Comparison of ENCODE assay signal across 8 mouse cellular contexts in the genomic region with DNA sequence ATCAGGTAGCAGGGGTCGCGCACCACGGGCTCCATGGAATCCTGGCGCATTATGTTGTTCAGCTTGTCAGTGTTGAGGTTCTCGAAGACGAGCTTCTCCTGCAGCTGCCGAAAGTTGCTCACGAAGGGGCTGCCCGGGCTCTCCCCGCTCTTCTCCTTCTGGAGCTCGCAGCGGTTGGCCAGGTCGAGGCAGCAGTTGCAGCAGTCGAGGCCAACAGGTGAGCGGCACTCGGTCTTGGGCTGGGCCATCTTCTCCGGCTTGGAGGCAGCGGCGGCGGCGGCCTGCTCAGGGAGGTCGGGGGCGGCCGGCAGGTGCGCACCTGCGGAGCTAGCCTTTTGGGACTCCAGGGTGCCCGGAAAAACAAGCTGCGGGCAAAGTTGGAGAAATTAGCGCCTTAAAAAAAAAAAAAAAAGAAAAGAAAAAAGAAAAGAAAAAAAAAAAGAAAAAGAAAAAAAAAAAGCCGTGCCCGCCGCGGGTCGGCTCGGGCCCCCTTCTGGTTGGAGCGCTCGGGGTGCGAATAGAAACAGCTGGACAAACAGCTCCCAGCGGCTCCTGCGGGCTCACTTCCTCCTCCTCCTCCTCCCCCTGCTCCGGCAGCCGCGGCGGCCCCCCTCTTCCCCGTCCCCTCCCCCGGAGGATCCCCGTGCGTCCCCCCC. TPM values are rescaled to one million over a fixed set of nuclear protein-coding genes. Genes with fewer than 3 reads are reported as not detected.
DNase-seq lines count a peak whose midpoint lies in the region; ATAC-seq lines count a peak whose summit lies in the region.

No protein-coding gene starts in this region.

- no peak overlapping the region for H3K27ac ChIP-seq in hindbrain, embryonic 15.5 days (replicated peaks)
- no peak overlapping the region for H3K27ac ChIP-seq in liver, embryonic 15.5 days (replicated peaks)
- H3K27ac ChIP-seq in neural tube, embryonic 12.5 days: no peak overlapping the region

- peak; percentile 48 for ATAC-seq in common myeloid progenitor, adult 5-6 weeks (replicated peaks; ENCODE audit: low read depth, poor library complexity, severe bottlenecking)
- ATAC-seq in hindbrain, embryonic 15.5 days (ENCODE audit: low FRiP score, low read depth): no peak
- ATAC-seq in liver, embryonic 15.5 days (ENCODE audit: insufficient read depth): no peak
- peak; percentile 33; the same call in 1 of the 2 replicates for ATAC-seq in neural tube, embryonic 12.5 days (ENCODE audit: low FRiP score, low read depth)

- peak; percentile 9 for DNase-seq in kidney, adult 11 months
- DNase-seq in kidney, adult 9 months: no peak
- no peak for DNase-seq in right cerebral cortex, adult 2 months (ENCODE audit: low spot score in 2 of 2)
- no peak for DNase-seq in urinary bladder, adult 2 months (ENCODE audit: low spot score)

- 29% methylated on average over 31 of the region's 48 CpGs for WGBS in hindbrain, embryonic 15.5 days
- whole genome bisulfite sequencing in liver, embryonic 15.5 days (ENCODE audit: insufficient replicate concordance): 17% methylated on average over 39 of the region's 48 CpGs
- 15% methylated on average over 35 of the region's 48 CpGs for WGBS in neural tube, embryonic 12.5 days

- H3K9ac ChIP-seq in hindbrain, embryonic 15.5 days: no peak overlapping the region
- no peak overlapping the region; the same call in 1 of the 2 replicates for H3K9ac ChIP-seq in liver, embryonic 15.5 days
- H3K9ac ChIP-seq in neural tube, embryonic 12.5 days: 0 out of 2 replicates have a peak overlapping the region, but pooled peaks have one; percentile 51

- peaks cover 12% of the 10 kb centered on the region for H3K4me1 ChIP-seq in hindbrain, embryonic 15.5 days (replicated peaks)
- H3K4me1 ChIP-seq in liver, embryonic 15.5 days (replicated peaks): no peaks in the 10 kb centered on the region
- no peaks in the 10 kb centered on the region; the same call in 1 of the 2 replicates for H3K4me1 ChIP-seq in neural tube, embryonic 12.5 days

- H3K36me3 ChIP-seq in hindbrain, embryonic 15.5 days: no peaks in the 10 kb centered on the region
- no peaks in the 10 kb centered on the region for H3K36me3 ChIP-seq in liver, embryonic 15.5 days (replicated peaks)
- H3K36me3 ChIP-seq in neural tube, embryonic 12.5 days: no peaks in the 10 kb centered on the region

- peak overlapping the region; percentile 51 for H3K4me3 ChIP-seq in hindbrain, embryonic 15.5 days
- H3K4me3 ChIP-seq in liver, embryonic 15.5 days (replicated peaks): peak overlapping the region; percentile 57
- H3K4me3 ChIP-seq in neural tube, embryonic 12.5 days: peak overlapping the region; percentile 47

- H3K9me3 ChIP-seq in hindbrain, embryonic 15.5 days: no peaks in the 10 kb centered on the region
- H3K9me3 ChIP-seq in liver, embryonic 15.5 days (replicated peaks): 0 out of 2 replicates have a peak, but pooled peaks cover 5% of the 10 kb centered on the region
- no peaks in the 10 kb centered on the region for H3K9me3 ChIP-seq in neural tube, embryonic 12.5 days

- peak overlapping the region; percentile 75 for H3K4me2 ChIP-seq in hindbrain, embryonic 15.5 days
- H3K4me2 ChIP-seq in liver, embryonic 15.5 days: peak overlapping the region; percentile 76
- peak overlapping the region; percentile 79 for H3K4me2 ChIP-seq in neural tube, embryonic 12.5 days (replicated peaks)

- peaks cover 46% of the 10 kb centered on the region for H3K27me3 ChIP-seq in hindbrain, embryonic 15.5 days
- H3K27me3 ChIP-seq in liver, embryonic 15.5 days: peaks cover 60% of the 10 kb centered on the region
- peaks cover 36% of the 10 kb centered on the region for H3K27me3 ChIP-seq in neural tube, embryonic 12.5 days (replicated peaks)

RNA-seq across cellular contexts. Expression of gene Tsc22d3, which starts 2.1 kb away (rescaled TPM):
- total RNA-seq in common myeloid progenitor, adult 5-6 weeks (2017): 30.5 and 35.1 TPM in 2 replicates
- polyA plus RNA-seq in hindbrain, embryonic 15.5 days (2015; fragmentation: Nextera tagmentation; extraction: Ambion mirVana): 112 and 124 TPM in 2 replicates
- 18.1 and 19.9 TPM in 2 replicates for polyA plus RNA-seq in liver, embryonic 15.5 days (2015; fragmentation: Nextera tagmentation; extraction: Ambion mirVana)
- polyA plus RNA-seq in neural tube, embryonic 12.5 days (2016; fragmentation: Nextera tagmentation; extraction: Ambion mirVana): 133 and 134 TPM in 2 replicates
- 99.7 and 126 TPM in 2 replicates for polyA plus RNA-seq in urinary bladder, adult 2 months (2012; rRNA removed)

Comparison
In these comparisons a context has a peak if more than half of its experiments do, and no peak if none do; other contexts are left out.
1. ATAC-seq: peak in common myeloid progenitor, adult 5-6 weeks (single experiment) and neural tube, embryonic 12.5 days (single experiment); none in hindbrain, embryonic 15.5 days (single experiment) and liver, embryonic 15.5 days (single experiment).
2. Peak in every context shown above with its lines, with median percentiles within 50 percentile points of each other: H3K4me2 ChIP-seq and H3K4me3 ChIP-seq.